Mouse (Mus musculus) kidney, embryonic 16.5 days (tissue): ENCODE data around the gene Gcm2. TPM values are rescaled to one million over a fixed set of nuclear protein-coding genes. Genes with fewer than 3 reads are reported as not detected.

Experiments used
- ATAC-seq: fragments of 200-750 bp; cut with Nextera tagmentation; 2 replicates; pipeline ENCODE4 v1.8.0; 2017; ENCODE audit warnings: moderate TSS enrichment; ENCODE audit not compliant: low FRiP score, low TSS enrichment
- H3K27ac ChIP-seq: fragments of 300-500 bp; sonication (generic); 2 replicates; pipeline ENCODE4 v1.5.1; 2014; ENCODE audit warnings: low read length
- H3K27me3 ChIP-seq: fragments of 300-500 bp; sonication (generic); 2 replicates; pipeline ENCODE4 v1.6.1; 2014; ENCODE audit warnings: low read length, control low read depth, mixed read lengths; ENCODE audit not compliant: insufficient read depth
- H3K36me3 ChIP-seq: fragments of 300-500 bp; sonication (generic); 2 replicates; pipeline ENCODE4 v1.6.1; 2014; ENCODE audit warnings: low read length, control low read depth, mixed read lengths; ENCODE audit not compliant: insufficient read depth
- H3K4me1 ChIP-seq: fragments of 300-500 bp; sonication (generic); 2 replicates; pipeline ENCODE4 v1.6.1; 2014; ENCODE audit warnings: low read length, control low read depth, mixed read lengths; ENCODE audit not compliant: insufficient read depth
- H3K4me2 ChIP-seq: fragments of 300-500 bp; sonication (generic); replicated peaks from 2 replicates; pipeline ENCODE4 v1.6.1; 2014; ENCODE audit warnings: low read depth, low read length
- H3K4me3 ChIP-seq: fragments of 300-500 bp; sonication (generic); 2 replicates; pipeline ENCODE4 v1.5.1; 2014; ENCODE audit warnings: mild to moderate bottlenecking, low read length
- H3K9ac ChIP-seq: fragments of 300-500 bp; sonication (generic); replicated peaks from 2 replicates; pipeline ENCODE4 v1.6.1; 2014; ENCODE audit warnings: low read length
- H3K9me3 ChIP-seq: fragments of 300-500 bp; sonication (generic); 2 replicates; pipeline ENCODE4 v1.6.1; 2016; ENCODE audit warnings: low read length, control low read depth
- WGBS: fragments of 180-500 bp; shearing (Covaris S2); extraction: QIAGEN DNeasy Blood & Tissue Kit; methylation state at CpG from one replicate; pipeline ENCODE4 v1.1.7; 2014; 5-methylcytosine and 5-hydroxymethylcytosine counted together
- polyA plus RNA-seq: library from polyadenylated mRNA; unstranded; fragments of >200 nt; fragmentation: Nextera tagmentation; extraction: Ambion mirVana; gene quantifications from 2 replicates; pipeline ENCODE4 v1.2.1, GENCODE M21; 2015

The Gcm2 gene
- not detected in 2 replicates for polyA plus RNA-seq

DNA sequence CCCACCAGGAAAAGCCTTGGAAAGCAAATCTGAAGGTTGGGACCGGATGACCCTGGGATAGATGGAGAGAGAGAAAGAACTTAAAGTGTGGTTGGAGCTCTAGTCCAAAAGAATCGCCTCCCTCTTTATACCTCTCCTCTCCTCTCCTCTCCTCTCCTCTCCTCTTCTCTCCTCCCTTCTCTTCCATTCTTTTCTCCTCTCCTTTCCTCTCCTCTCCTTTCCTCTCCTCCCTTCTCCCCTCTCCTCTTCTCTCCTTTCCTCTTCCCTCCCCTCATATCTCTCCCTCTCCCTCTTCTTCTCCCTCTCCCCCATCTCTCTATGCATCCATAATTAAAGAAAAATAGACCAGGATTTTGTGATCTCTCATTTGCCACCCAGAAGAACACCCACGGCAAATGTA lies at the start of gene Gcm2:
Gene Gcm2 (minus strand): TSS at position 101 of the 400 bp plus-strand sequence.
- WGBS: 79% methylated on average over 3 of the region's 3 CpGs
- Histone ChIP-seq H3K9me3 (no peaks in the 10 kb centered on the region), H3K27me3 (peaks cover 15% of the 10 kb centered on the region), H3K9ac (no peak within 1 kb of the TSS), H3K4me3 (no peak within 1 kb of the TSS), H3K27ac (no peak within 1 kb of the TSS), H3K36me3 (no peaks in the 10 kb centered on the region), H3K4me1 (no peaks in the 10 kb centered on the region), H3K4me2 (no peak within 1 kb of the TSS)
- no peak for ATAC-seq

DNA sequence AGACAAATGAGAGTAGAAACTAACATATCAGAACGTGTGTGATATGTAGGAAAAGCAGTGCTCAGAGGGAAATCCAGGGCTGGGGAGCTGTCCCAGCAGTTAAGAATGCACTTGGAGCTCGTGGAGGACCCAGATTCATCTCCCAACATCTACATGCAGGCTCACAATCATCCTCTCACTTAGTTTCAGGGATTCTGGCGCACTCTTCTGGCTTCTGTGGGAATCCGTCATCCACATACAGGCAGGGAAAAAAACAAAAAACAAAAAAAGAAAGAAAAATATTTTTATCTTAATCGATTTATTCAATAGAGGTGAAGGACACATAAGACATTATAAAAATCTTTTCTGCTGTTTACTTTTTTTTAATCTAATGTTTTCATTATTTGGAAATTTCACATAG lies 47.6 kb upstream of the Gcm2 start:
- WGBS: 54% methylated on average over 5 of the region's 5 CpGs
- no peak overlapping the region for H3K4me3 ChIP-seq
- no peak overlapping the region for H3K9ac ChIP-seq
- H3K27me3 ChIP-seq: no peaks in the 10 kb centered on the region
- H3K4me1 ChIP-seq: no peaks in the 10 kb centered on the region
- no peak overlapping the region for H3K27ac ChIP-seq
- no peaks in the 10 kb centered on the region for H3K9me3 ChIP-seq
- ATAC-seq: no peak
- no peaks in the 10 kb centered on the region for H3K36me3 ChIP-seq
- H3K4me2 ChIP-seq: no peak overlapping the region

DNA sequence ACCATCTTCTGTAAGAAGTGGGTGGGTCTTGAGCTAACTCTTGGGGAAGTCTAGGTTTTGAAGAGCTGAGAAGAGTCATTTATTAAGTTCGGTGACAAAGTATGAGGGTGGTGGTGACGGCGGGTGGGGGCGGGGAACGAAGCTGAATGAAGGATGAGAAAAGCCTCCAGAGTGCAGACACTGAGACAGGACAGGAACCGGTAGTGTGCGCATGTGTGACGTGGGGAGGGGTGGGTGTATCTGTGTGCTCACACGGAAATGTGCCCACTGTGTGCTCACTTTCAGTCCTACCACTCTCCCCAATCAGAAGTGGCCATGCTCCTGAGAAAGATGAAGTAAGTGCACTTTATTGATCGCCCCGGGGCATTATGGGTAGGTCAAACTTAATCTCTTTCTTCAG lies 42.3 kb upstream of the Gcm2 start:
- H3K27ac ChIP-seq: no peak overlapping the region
- WGBS: 82% methylated on average over 11 of the region's 11 CpGs
- H3K9ac ChIP-seq: no peak overlapping the region
- H3K27me3 ChIP-seq: no peaks in the 10 kb centered on the region
- H3K4me3 ChIP-seq: no peak overlapping the region
- ATAC-seq: no peak
- no peak overlapping the region for H3K4me2 ChIP-seq
- H3K9me3 ChIP-seq: no peaks in the 10 kb centered on the region
- H3K36me3 ChIP-seq: no peaks in the 10 kb centered on the region
- H3K4me1 ChIP-seq: no peaks in the 10 kb centered on the region

DNA sequence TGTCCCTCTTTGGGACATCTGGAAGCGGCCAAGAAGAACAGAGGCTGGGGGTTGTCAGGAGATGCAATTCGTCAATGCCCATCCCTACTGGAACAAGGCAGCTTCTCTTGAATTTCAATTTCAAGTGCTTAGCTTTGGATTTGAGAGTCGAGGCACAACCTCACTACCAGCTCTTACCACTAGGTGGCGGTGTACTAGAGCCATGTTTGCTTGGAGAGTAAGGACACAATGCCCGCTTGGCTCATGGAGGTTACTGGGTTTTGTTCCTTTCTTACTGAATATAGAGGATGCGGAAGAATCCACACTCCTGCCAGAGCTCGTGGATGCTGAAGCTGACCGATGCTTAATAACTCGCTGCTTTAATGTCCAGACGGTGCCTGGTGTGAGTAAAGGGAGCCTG lies 35.4 kb upstream of the Gcm2 start:
- Histone ChIP-seq H3K27me3 (no peaks in the 10 kb centered on the region), H3K27ac (no peak overlapping the region), H3K9me3 (no peaks in the 10 kb centered on the region; the same call in 1 of the 2 replicates), H3K4me2 (no peak overlapping the region), H3K9ac (no peak overlapping the region), H3K4me1 (no peaks in the 10 kb centered on the region), H3K4me3 (no peak overlapping the region), H3K36me3 (no peaks in the 10 kb centered on the region)
- WGBS: 77% methylated on average over 10 of the region's 10 CpGs
- no peak for ATAC-seq

DNA sequence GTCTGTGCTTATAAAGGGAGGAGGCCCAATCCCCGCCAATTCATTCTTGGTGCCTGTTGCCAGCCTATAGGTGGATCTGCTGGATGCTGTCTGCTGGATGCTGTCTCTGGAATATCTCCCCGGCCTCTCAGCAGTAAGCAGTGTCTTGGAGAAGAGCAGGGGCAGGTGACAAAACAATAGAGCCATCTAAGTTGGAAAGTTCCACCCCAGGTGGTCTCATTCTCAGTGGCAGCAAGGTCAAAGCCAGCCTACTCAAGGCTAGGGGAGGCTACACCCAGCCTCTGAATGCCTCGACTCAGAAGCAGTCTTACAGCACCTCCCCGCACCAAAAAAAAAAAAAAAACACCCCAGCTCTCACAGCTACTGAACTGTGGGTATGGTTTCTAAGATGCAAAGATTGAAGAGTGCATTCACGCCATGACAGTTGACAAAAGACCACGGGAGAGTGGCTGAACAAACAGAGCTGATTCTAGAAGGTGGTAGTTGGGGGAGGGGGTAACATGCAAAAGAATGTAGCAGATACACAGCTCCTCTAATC lies 34.7 kb upstream of the Gcm2 start:
- Histone ChIP-seq H3K9me3 (no peaks in the 10 kb centered on the region; the same call in 1 of the 2 replicates), H3K36me3 (no peaks in the 10 kb centered on the region), H3K9ac (no peak overlapping the region), H3K27me3 (no peaks in the 10 kb centered on the region), H3K4me1 (no peaks in the 10 kb centered on the region), H3K4me2 (no peak overlapping the region), H3K27ac (no peak overlapping the region), H3K4me3 (no peak overlapping the region)
- no peak for ATAC-seq
- WGBS: 65% methylated on average over 6 of the region's 6 CpGs

DNA sequence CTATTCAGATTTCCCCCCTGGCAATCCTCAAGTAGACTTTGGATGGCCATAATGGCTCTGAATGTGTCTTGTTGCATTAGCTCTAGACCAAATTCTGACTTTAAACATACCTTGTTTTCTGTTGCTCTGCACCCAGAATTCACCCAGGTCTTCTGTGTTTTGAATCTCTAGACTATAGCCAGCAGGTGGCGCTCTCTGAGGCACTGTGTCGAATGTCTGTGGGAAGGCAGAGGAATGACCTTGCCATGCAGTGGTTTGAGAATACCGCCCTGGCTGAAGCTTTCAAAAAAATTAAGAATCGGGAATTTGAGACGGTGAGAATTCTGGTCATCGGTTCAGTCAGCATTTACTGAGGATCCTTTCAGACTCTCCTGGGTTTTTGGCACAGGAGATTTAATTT lies 24.1 kb upstream of the Gcm2 start:
- Histone ChIP-seq H3K9ac (no peak overlapping the region), H3K27ac (no peak overlapping the region), H3K4me2 (no peak overlapping the region), H3K9me3 (no peaks in the 10 kb centered on the region), H3K27me3 (no peaks in the 10 kb centered on the region; the same call in 1 of the 2 replicates), H3K36me3 (no peaks in the 10 kb centered on the region), H3K4me1 (no peaks in the 10 kb centered on the region), H3K4me3 (no peak overlapping the region)
- no peak for ATAC-seq
- 11% methylated on average over 6 of the region's 6 CpGs for WGBS

DNA sequence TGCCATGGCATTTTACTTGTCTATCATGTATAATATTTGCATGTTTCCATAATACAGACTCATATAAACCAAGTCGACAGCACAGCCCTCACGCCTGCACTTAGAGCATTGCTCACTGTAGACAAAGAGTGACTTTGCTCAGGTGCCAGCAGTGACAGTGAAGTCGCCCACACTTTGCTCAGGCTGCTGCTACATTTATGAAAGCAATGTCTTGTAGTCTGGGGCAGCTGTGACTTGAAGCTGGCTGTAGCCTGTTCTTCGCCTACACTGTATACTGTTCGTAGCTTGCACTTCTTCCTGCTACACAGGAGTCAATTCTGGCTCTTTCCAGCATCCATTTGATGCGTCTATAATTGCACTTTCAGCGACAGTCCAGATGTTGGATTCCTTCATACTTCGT lies 18.2 kb upstream of the Gcm2 start:
- Histone ChIP-seq H3K4me1 (no peaks in the 10 kb centered on the region), H3K27ac (no peak overlapping the region), H3K9ac (no peak overlapping the region), H3K4me2 (no peak overlapping the region), H3K27me3 (no peaks in the 10 kb centered on the region; the same call in 1 of the 2 replicates), H3K9me3 (no peaks in the 10 kb centered on the region), H3K4me3 (no peak overlapping the region), H3K36me3 (no peaks in the 10 kb centered on the region)
- no peak for ATAC-seq
- 91% methylated on average over 8 of the region's 8 CpGs for WGBS

DNA sequence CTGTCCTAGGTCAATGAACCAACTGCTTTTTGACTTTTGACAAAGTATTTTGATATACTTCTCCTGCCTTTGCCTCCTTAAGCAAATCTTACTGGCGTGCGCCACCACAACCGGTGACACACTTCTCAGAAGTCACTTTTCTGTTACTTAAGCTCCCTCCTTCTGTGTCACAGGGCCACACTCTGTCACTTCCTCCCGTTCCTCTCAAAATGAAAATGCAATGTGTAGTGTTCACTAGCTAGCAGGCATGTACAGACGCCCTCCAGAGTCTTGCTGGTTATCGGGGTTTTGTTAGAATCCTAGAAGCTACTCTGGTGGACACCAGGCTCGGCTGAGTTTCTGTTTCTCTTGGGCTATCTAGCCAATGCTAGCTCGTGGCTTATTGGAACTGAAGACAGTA lies 17.5 kb upstream of the Gcm2 start:
- H3K4me1 ChIP-seq: no peaks in the 10 kb centered on the region
- H3K4me2 ChIP-seq: no peak overlapping the region
- H3K36me3 ChIP-seq: no peaks in the 10 kb centered on the region
- no peak for ATAC-seq
- 86% methylated on average over 8 of the region's 8 CpGs for WGBS
- no peak overlapping the region for H3K27ac ChIP-seq
- no peak overlapping the region for H3K9ac ChIP-seq
- no peaks in the 10 kb centered on the region; the same call in 1 of the 2 replicates for H3K27me3 ChIP-seq
- H3K4me3 ChIP-seq: no peak overlapping the region
- no peaks in the 10 kb centered on the region for H3K9me3 ChIP-seq

DNA sequence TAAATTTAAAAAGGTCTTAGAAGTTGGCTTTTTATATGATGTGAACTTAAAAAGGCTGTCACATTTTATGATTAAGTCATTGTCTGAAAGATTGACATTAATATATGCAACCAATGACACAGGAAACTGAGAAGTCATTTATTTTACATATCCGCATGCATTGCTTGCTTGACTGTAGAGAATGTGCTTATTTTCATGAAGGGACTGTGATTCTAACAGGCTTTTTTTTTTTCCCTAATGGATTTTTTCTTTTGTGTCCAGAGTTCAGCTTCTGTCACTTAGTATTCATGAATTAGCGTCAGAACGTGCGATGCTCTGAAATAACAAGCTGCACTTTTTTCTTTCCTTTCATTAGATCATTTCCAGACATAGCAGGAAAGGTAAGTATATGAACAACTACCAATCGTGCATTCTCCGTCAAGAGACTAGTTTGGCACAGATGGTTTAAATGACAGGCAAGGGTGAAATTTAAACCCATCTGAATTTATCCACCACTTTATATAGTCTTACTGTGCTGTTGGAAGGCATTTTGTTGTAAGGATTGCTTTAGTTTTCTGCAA lies 12.9 kb upstream of the Gcm2 start:
- Histone ChIP-seq H3K9me3 (no peaks in the 10 kb centered on the region), H3K9ac (no peak overlapping the region), H3K27me3 (no peaks in the 10 kb centered on the region), H3K4me1 (no peaks in the 10 kb centered on the region), H3K4me2 (no peak overlapping the region), H3K36me3 (no peaks in the 10 kb centered on the region), H3K27ac (no peak overlapping the region), H3K4me3 (no peak overlapping the region)
- 88% methylated on average over 6 of the region's 6 CpGs for WGBS
- ATAC-seq: no peak

DNA sequence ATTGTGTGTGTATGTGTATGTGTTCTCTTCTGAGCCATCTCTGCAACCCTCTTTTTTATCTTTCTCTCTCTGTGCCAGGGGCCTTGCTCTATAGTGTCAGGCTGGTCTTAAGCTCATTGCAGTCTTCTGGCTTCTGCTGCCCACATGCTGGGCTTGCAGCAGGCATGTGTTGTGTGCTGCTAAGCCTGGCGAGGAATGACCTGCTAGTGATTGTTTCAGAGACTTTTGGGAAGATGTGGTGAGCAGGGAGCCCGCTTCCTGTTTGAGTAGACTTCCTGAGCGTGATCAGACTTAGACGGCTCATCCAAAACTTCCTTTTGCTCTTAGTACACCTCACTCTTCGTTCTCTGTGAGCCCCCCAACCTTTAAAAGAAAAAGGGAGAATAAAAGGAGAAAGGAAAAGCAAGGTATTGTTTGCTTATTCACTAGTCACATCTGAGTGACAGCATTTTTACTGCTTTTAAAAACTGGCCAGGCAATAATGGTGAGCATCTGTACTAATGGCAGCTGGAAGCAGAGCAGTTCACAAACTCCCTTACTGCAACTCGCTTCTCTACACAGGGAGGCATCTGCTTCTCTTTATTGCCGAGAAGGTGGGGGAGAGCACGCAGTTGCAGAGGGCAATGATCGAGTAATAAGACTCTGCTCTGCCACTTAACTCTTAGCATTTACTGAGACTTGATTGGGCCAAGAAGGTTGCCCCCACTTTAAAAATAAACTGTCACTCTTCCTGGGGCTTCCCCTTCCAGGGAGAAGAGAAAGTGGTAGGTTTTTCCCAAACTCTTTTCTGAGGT lies 8.5 kb upstream of the Gcm2 start:
- Histone ChIP-seq H3K9ac (no peak overlapping the region), H3K9me3 (no peaks in the 10 kb centered on the region), H3K4me3 (no peak overlapping the region), H3K27ac (no peak overlapping the region), H3K4me2 (no peak overlapping the region), H3K36me3 (no peaks in the 10 kb centered on the region), H3K4me1 (no peaks in the 10 kb centered on the region), H3K27me3 (peaks cover 3% of the 10 kb centered on the region; the same call in 1 of the 2 replicates)
- WGBS: 29% methylated on average over 9 of the region's 9 CpGs
- no peak for ATAC-seq
